Mouse (Mus musculus): ENCODE data around the gene Sh3bgrl2. TPM values are rescaled to one million over a fixed set of nuclear protein-coding genes. Genes with fewer than 3 reads are reported as not detected.

The Sh3bgrl2 gene
- polyA plus RNA-seq, 1 experiment from 2014 or later, result 7.7 TPM

GRCm38 (mm10) chr9:83564934-83565652, 17.0 kb downstream of the Sh3bgrl2 start:
- peaks cover 6% of the 10 kb centered on the region; the same call in 1 of the 2 replicates for H3K4me1 ChIP-seq
- H3K9ac ChIP-seq, result no peak overlapping the region
- H3K4me2 ChIP-seq, result no peak overlapping the region
- H3K9me3 ChIP-seq, result no peaks in the 10 kb centered on the region
- H3K27me3 ChIP-seq (replicated peaks), result no peaks in the 10 kb centered on the region
- H3K36me3 ChIP-seq (replicated peaks), result no peaks in the 10 kb centered on the region
- H3K4me3 ChIP-seq, result no peak overlapping the region
- peak; percentile 56; the same call in 1 of the 2 replicates for ATAC-seq (replicated peaks)
- H3K27ac ChIP-seq, result no peak overlapping the region
- 78% methylated on average over 13 of the region's 13 CpGs for WGBS

DNA sequence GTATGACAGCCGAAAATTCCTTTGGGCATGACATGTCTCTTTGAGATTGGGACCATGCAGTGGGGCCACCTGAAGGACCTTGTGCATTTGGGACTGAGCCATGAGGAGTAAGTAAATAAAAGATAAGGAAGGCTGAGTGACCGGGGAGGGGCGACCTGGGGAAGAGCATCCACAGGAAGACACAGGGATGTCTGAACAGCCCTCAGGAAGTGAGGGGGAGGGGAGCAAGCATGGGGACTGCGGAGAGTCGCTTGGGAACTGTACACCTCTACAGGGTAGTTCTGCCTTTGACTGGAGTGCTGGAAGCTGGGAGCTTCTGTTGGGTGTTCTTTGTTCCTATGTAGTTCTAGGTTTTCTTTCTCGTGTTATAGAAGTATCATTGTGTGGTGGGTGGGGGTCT, 18.0 kb downstream of the Sh3bgrl2 start:
- H3K27me3 ChIP-seq (replicated peaks), result no peaks in the 10 kb centered on the region
- no peak overlapping the region for H3K27ac ChIP-seq
- peaks cover 6% of the 10 kb centered on the region; the same call in 1 of the 2 replicates for H3K4me1 ChIP-seq
- H3K36me3 ChIP-seq (replicated peaks), result no peaks in the 10 kb centered on the region
- WGBS, result 87% methylated on average over 6 of the region's 6 CpGs
- H3K9ac ChIP-seq, result no peak overlapping the region
- no peak overlapping the region for H3K4me3 ChIP-seq
- no peak overlapping the region for H3K4me2 ChIP-seq
- ATAC-seq (replicated peaks), result no peak
- no peaks in the 10 kb centered on the region for H3K9me3 ChIP-seq

GRCm38 (mm10) chr9:83568125-83568524, 20.0 kb downstream of the Sh3bgrl2 start:
- H3K27ac ChIP-seq, result no peak overlapping the region

GRCm38 (mm10) chr9:83568937-83569336, 20.8 kb downstream of the Sh3bgrl2 start:
- no peaks in the 10 kb centered on the region for H3K9me3 ChIP-seq
- H3K4me1 ChIP-seq, result peaks cover 3% of the 10 kb centered on the region; the same call in 1 of the 2 replicates
- no peak overlapping the region for H3K4me2 ChIP-seq
- ATAC-seq (replicated peaks), result no peak
- no peak overlapping the region for H3K27ac ChIP-seq
- H3K36me3 ChIP-seq (replicated peaks), result no peaks in the 10 kb centered on the region
- H3K9ac ChIP-seq, result no peak overlapping the region
- H3K4me3 ChIP-seq, result no peak overlapping the region
- 78% methylated on average over 3 of the region's 3 CpGs for WGBS
- H3K27me3 ChIP-seq (replicated peaks), result no peaks in the 10 kb centered on the region

More at GRCm38 (mm10) chr9:83568125-83568524, 20.0 kb downstream of the Sh3bgrl2 start:
- ATAC-seq (replicated peaks), result 0 out of 2 replicates have a peak, but pooled peaks have one; percentile 27
- Histone ChIP-seq H3K4me1 (peaks cover 6% of the 10 kb centered on the region; the same call in 1 of the 2 replicates), H3K4me2 (no peak overlapping the region), H3K4me3 (no peak overlapping the region), H3K9ac (no peak overlapping the region), H3K9me3 (no peaks in the 10 kb centered on the region), H3K36me3 (replicated peaks) (no peaks in the 10 kb centered on the region), H3K27me3 (replicated peaks) (no peaks in the 10 kb centered on the region)
- 94% methylated on average over 5 of the region's 5 CpGs for WGBS

GRCm38 (mm10) chr9:83569898-83570297, 21.8 kb downstream of the Sh3bgrl2 start:
- Histone ChIP-seq H3K36me3 (replicated peaks) (no peaks in the 10 kb centered on the region), H3K9ac (no peak overlapping the region), H3K4me3 (no peak overlapping the region), H3K4me2 (no peak overlapping the region), H3K27me3 (replicated peaks) (no peaks in the 10 kb centered on the region), H3K27ac (no peak overlapping the region), H3K9me3 (no peaks in the 10 kb centered on the region), H3K4me1 (no peaks in the 10 kb centered on the region)
- 63% methylated on average over 7 of the region's 7 CpGs for WGBS
- no peak for ATAC-seq (replicated peaks)

GRCm38 (mm10) chr9:83571315-83571714, 23.2 kb downstream of the Sh3bgrl2 start:
- H3K36me3 ChIP-seq (replicated peaks), result no peaks in the 10 kb centered on the region
- no peaks in the 10 kb centered on the region for H3K9me3 ChIP-seq
- WGBS, result 57% methylated on average over 3 of the region's 3 CpGs
- ATAC-seq (replicated peaks), result no peak
- H3K4me3 ChIP-seq, result no peak overlapping the region
- H3K4me1 ChIP-seq, result peaks cover 8% of the 10 kb centered on the region
- no peak overlapping the region for H3K27ac ChIP-seq
- H3K27me3 ChIP-seq (replicated peaks), result no peaks in the 10 kb centered on the region
- no peak overlapping the region for H3K4me2 ChIP-seq
- H3K9ac ChIP-seq, result no peak overlapping the region

DNA sequence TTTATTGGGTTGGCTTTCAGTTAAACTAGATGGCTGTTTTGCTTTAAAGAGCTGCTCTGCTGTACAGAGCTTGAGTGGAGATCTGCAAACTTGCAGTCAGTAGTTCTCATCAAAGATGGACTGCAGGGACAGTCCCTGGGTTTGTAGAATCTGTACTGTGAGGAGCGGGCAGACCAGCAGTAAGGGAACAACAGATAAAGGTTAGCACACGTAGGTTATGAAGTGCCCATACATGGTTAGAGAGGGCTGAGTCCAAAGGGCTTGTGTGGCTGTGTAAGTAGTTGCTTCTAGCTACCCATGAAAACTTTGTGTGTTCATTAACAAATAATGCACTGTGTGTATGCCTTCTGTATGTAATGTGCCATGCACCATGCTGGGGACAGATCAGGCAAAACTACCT, 24.2 kb downstream of the Sh3bgrl2 start:
- Histone ChIP-seq H3K4me1 (peaks cover 13% of the 10 kb centered on the region), H3K9ac (no peak overlapping the region), H3K27me3 (replicated peaks) (no peaks in the 10 kb centered on the region), H3K4me2 (no peak overlapping the region), H3K27ac (no peak overlapping the region), H3K36me3 (replicated peaks) (no peaks in the 10 kb centered on the region), H3K4me3 (no peak overlapping the region), H3K9me3 (no peaks in the 10 kb centered on the region)
- ATAC-seq (replicated peaks), result no peak
- 93% methylated on average over 2 of the region's 2 CpGs for WGBS

DNA sequence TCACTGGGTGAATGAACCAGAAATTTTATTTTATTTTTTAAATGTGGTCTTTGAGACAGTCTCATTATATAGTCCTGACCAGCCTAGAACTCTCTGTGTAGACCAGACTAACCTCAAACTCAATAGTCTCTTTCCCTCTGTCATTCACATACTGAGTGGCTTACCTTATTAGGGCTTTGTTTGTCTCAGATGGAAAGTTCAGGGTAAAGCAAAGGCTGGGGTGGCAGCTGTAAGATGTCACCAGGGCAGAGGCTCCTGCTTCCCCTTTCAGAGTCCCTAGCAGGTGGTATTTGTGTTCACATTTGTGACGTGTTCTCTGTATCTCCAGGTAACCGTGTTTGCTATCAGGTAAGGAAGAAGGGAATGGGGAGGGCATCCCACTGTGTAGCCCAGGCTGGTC, 24.7 kb downstream of the Sh3bgrl2 start:
- Histone ChIP-seq H3K4me1 (peaks cover 13% of the 10 kb centered on the region), H3K27ac (no peak overlapping the region), H3K4me2 (no peak overlapping the region), H3K4me3 (no peak overlapping the region), H3K27me3 (replicated peaks) (no peaks in the 10 kb centered on the region), H3K9me3 (no peaks in the 10 kb centered on the region), H3K36me3 (replicated peaks) (no peaks in the 10 kb centered on the region), H3K9ac (no peak overlapping the region)
- no peak for ATAC-seq (replicated peaks)
- 68% methylated on average over 2 of the region's 2 CpGs for WGBS

- Histone ChIP-seq H3K27me3 (replicated peaks) (no peaks in the 10 kb centered on the region), H3K4me1 (peaks cover 13% of the 10 kb centered on the region), H3K27ac (no peak overlapping the region), H3K4me3 (no peak overlapping the region), H3K9ac (no peak overlapping the region), H3K4me2 (no peak overlapping the region), H3K9me3 (no peaks in the 10 kb centered on the region), H3K36me3 (replicated peaks) (no peaks in the 10 kb centered on the region)
- ATAC-seq (replicated peaks), result no peak
- WGBS, result 61% methylated on average over 2 of the region's 2 CpGs
Observed at GRCm38 (mm10) chr9:83573588-83573987, 25.5 kb downstream of the Sh3bgrl2 start.

DNA sequence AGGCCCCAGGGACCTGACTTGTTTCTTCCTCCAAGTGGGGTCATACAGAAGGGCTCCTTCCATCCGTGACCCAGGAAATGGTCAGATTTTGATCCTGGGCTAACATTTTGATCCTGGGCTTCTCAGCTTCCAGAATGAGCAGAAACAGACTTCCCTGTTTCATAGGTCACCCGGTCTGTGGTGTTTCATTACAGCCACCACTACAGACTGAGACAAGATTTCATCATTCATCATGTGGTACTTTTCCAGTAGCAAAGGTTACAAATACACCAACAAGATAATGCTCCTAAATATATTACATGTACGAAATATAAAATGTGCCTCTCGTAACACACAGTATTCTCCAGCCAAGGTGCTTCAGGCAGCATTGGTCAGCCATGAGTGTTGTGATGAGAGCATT, 27.3 kb downstream of the Sh3bgrl2 start:
- H3K4me2 ChIP-seq, result no peak overlapping the region
- no peaks in the 10 kb centered on the region for H3K36me3 ChIP-seq (replicated peaks)
- H3K9ac ChIP-seq, result no peak overlapping the region
- no peaks in the 10 kb centered on the region for H3K9me3 ChIP-seq
- H3K4me1 ChIP-seq, result peaks cover 13% of the 10 kb centered on the region
- no peaks in the 10 kb centered on the region for H3K27me3 ChIP-seq (replicated peaks)
- H3K4me3 ChIP-seq, result no peak overlapping the region
- WGBS, result 91% methylated on average over 4 of the region's 4 CpGs
- H3K27ac ChIP-seq, result no peak overlapping the region
- no peak for ATAC-seq (replicated peaks)

DNA sequence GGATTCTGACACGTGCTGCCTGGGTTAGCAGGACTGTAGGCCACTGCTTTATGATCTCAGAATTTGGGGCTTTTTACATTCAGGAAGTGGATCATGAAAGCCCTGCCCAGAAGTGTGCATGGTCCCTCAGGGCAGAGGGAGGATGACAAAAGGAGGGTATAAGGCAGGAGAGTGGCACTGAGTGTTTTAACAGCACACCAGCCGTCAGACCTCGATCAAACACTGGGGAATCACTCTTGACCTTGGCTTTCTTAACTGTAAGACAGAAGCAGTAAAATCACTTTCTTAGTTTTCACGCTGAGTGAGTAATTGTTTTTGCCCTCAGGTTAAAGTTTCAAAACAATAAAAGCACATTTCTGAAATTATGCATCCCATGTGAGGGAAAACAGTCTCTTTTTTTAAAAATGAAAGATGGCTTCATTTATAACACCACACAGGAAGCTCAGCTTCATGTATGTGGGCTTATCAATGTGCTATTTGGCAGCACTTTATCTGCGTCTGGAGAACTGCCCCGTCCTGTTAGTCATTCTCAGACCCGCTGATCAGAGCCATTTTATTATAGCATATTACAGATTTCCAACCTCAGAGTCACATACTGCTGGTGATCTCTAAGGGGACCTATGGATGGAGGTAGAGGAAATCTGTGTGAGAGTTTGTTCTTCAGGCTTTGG, 28.0 kb downstream of the Sh3bgrl2 start:
- Histone ChIP-seq H3K9ac (no peak overlapping the region), H3K4me1 (peaks cover 13% of the 10 kb centered on the region), H3K27me3 (replicated peaks) (no peaks in the 10 kb centered on the region), H3K4me3 (no peak overlapping the region), H3K4me2 (no peak overlapping the region), H3K36me3 (replicated peaks) (no peaks in the 10 kb centered on the region), H3K9me3 (no peaks in the 10 kb centered on the region), H3K27ac (peak overlapping the region; percentile 36)
- peak; percentile 25; the same call in 1 of the 2 replicates for ATAC-seq (replicated peaks)
- 60% methylated on average over 7 of the region's 7 CpGs for WGBS

GRCm38 (mm10) chr9:83576689-83577057, 28.5 kb downstream of the Sh3bgrl2 start:
- no peak overlapping the region for H3K9ac ChIP-seq
- 21% methylated on average over 3 of the region's 3 CpGs for WGBS
- no peaks in the 10 kb centered on the region for H3K9me3 ChIP-seq
- peak; percentile 81 for ATAC-seq (replicated peaks)
- H3K4me2 ChIP-seq, result no peak overlapping the region
- H3K27me3 ChIP-seq (replicated peaks), result no peaks in the 10 kb centered on the region
- H3K36me3 ChIP-seq (replicated peaks), result no peaks in the 10 kb centered on the region
- peak overlapping the region; percentile 36 for H3K27ac ChIP-seq
- H3K4me1 ChIP-seq, result peaks cover 13% of the 10 kb centered on the region
- no peak overlapping the region for H3K4me3 ChIP-seq
